Mouse (Mus musculus) cerebellum, postnatal 10 days (tissue): Measurements from ENCODE around the gene Etfa.

Experiments used
- DNase-seq, 2 experiments: peaks; one replicate each; pipeline ENCODE4 v3.0.0; 2021; ENCODE audit warnings: mixed read lengths in 2 of 2

Gene Etfa

DNA sequence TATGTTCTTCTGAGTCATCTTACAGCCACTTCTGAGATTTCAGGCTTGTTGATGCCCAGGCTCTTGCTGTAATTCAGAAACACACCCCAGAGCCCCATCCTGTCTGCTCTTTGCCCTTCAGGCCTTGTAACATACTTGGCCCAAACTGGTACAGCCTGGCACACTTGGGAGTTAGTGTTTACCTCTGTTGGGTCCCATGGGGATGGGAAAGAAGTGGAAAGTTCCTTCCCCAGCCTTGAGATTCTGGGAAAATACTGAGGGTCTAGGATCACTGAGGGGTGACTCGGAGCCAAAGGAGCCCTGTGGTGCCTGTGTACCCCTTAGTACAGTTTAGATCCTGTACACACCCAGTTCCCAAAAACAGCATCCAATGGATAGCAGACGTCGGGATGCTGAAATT, 90.3 kb downstream of the Etfa start:
- no peak for DNase-seq

DNA sequence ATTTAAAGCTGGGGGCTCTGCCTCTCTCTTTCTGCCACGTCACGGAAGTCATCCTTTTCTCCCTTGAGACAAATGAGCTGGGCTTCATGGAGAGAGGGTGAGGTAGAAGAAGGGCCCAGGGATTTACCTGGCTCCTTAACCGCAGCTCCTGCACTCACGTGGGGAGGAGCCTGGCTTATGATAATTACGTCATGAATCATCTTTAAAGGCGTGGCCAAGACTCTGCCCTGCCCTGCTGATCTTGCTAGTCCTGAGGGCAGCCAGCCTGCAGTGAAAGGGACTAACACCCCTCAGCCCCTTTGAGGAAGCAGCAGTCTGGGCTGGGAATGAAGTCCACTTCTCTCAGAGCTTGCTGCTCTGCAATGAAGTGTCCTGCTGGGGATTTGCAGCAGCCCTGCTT, 100.9 kb downstream of the Etfa start:
- DNase-seq = no peak

DNA sequence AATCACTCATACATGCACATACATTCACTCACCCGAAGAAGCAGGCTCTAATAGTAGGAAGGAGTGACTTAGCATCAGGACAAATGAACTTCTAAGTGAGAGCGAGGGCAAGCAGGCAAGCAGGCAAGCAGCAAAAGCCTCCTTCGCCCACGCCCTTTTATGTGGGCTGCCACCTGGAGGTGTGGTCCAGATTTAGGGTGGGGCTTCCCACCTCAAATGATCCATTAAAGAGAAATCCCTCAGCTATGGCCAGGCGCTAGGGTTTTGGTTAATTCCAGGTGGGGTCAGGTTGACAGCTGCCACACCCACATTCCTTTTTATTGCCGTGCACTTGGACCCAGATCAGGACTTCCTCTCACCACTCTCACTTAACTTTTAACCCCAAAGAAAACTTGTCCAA, 101.6 kb downstream of the Etfa start:
- no peak for DNase-seq

DNA sequence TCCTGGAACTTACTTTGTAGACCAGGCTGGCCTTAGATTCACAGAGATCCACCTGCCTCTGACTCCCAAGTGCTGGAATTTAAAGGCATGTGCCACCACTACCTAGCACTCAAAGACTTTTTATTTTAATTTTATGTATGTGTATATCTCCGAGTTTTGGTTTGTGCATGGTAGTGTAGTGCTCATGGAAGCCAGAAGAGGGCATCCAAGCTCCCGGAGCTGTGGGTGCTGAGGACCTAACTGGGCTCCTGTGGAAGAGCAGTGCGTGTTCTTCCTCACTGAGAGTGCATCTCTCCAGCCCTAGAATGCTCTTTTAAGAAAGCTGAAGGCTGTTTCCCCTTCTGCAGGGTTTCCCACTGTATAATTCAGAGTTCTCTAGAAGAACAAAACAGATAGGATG, 102.2 kb downstream of the Etfa start:
- no peak for DNase-seq

DNA sequence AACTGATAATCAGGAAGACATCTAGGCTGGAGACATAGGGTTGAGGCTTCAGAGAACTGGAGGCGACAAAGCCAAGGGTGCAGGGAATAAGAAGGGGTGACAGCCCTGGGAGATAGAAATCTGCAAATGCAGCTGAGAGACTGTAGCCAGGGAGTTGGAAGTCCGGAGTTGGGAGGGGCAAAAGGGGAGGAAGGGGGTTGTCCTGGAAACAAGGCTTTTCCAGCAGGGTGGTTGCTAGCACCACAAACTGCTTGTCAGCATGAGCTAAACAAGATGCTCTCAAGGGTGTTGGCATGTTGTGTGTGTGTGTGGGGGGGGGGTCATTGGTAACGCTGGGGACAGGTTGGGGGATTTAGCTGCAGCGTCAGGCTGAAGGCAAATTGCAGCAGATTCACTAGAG, 103.2 kb downstream of the Etfa start:
- DNase-seq = no peak

DNA sequence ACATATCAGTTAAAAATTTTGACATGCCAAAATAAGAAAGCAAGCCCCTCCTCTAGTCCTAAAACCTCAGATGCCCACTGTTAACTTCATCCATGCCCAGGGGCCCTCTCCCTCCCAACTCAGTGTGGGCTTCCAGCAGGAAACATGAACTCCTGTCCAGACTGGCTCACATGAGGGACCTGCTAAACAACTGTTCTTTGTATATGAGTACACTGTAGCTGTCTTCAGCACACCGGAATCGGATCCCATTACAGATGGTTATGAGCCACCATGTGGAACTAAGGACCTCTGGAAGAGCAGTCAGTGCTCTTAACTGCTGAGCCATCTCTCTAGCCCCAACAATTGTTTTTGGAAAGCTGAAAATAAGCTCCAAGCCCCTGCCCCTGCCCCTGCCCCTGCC, 105.3 kb downstream of the Etfa start:
- DNase-seq = no peak

DNA sequence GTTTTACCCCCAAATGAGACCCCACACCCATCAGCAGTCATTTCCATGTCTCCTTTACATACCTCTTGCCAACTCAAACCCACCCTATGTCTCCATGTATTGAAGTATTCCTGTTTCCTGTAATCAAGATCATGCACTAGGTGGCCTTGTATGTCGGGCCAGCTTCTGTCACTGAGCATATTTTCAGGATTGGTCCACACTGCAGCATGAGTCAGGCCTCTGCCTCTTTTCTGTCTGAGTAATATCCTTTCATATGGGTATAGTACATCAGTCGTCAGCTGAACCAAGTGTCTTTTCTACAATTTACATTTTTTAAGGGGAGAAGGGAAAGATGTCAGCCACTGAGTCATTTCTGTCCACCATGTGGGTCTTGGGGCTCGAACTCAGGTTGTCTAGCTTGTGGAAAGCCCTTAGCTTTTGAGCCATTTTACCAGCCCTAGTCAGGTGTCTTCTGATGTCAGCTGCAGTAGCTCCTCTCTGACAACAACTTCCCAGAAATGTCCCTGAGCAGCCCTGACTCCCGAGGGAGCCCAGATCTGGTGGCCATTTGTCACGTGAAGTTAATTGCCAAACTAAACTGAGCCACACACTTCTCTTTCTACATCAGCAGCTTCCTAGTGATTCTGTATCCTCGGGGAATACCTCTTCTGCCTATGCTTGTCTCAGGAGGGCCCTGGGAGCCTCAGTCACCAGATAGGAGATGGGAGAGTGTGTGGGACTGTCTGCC, 106.9 kb downstream of the Etfa start:
- no peak for DNase-seq
